ENCODE assay signal across 19 mouse cellular contexts in the genomic region with DNA sequence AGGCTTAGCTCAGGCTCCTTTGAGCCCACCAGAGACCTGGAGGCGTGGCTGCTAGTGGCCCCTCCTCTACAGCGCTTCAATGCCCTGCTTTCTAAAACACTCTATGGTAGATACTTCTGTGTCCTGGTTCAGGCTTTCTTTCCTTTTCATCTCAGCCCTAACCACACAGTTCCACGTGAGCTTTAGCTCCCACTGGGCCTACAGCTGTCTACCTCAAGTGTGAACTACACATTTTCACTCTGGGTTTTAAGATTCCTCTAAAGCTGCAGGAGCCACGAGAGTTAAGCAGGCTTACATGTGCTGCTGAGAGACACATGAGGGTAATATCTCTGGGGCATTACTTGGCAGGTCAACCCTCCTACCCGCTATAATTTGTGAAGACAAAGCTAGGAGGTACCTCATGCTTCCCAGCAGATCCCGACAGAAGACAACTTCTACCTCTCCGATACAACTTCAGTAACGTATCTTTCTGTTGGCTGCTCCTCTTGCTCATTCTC.
DNase-seq lines count a peak whose midpoint lies in the region; ATAC-seq and TF ChIP-seq lines count a peak whose summit lies in the region.
"Had no signal": no experiment of that assay in that cellular context is flagged by ENCODE, and none has a peak within 500 bp of the region (broad histone marks: within the 10 kb centered on the region; RNA-seq: fewer than 3 reads in every experiment).

No protein-coding gene starts in this region.

- no peak for TF ChIP-seq CTCF in thymus, adult 2 months (IDR thresholded peaks at IDR 0.05; ENCODE audit: borderline replicate concordance, control insufficient read depth, extremely low read depth, insufficient read depth, low read length, poor library complexity)

- TF ChIP-seq POLR2A in thymus, adult 2 months (IDR thresholded peaks at IDR 0.05; ENCODE audit: control insufficient read depth, extremely low read depth, insufficient read depth, low read length, poor library complexity): no peak

- no peak overlapping the region for H3K9ac ChIP-seq in heart, embryonic 13.5 days
- H3K9ac ChIP-seq in liver, embryonic 11.5 days (ENCODE audit: low read depth, low read length): no peak overlapping the region
- H3K9ac ChIP-seq: embryonic facial prominence, embryonic 13.5 days; forebrain, embryonic 12.5 days; forebrain, postnatal 0 days; heart, embryonic 15.5 days; hindbrain, embryonic 15.5 days had no signal

- H3K4me3 ChIP-seq in heart, embryonic 13.5 days: no peak overlapping the region
- no peak overlapping the region for H3K4me3 ChIP-seq in thymus, adult 2 months (ENCODE audit: control insufficient read depth, insufficient read depth, low read length)
- H3K4me3 ChIP-seq in liver, embryonic 11.5 days (ENCODE audit: low read depth, low read length): no peak overlapping the region
- H3K4me3 ChIP-seq: embryonic facial prominence, embryonic 13.5 days; forebrain, embryonic 12.5 days; heart, embryonic 15.5 days; hindbrain, embryonic 15.5 days had no signal

- DNase-seq in cerebellum, postnatal 25 days: peak; percentile 48 to 58
- no peak for DNase-seq in heart, postnatal 36 days
- peak; percentile 28 for DNase-seq in thymus, postnatal 14 days
- DNase-seq in thymus, adult 2 months: no peak
- DNase-seq in liver, embryonic 11.5 days (ENCODE audit: low spot score): no peak
- DNase-seq: adrenal gland, postnatal 14 days; cerebellum, postnatal 10 days; forebrain, postnatal 0 days; gastrocnemius, postnatal 14 days; heart, postnatal 14 days had no signal

- peaks cover 46% of the 10 kb centered on the region for H3K4me1 ChIP-seq in heart, embryonic 13.5 days
- H3K4me1 ChIP-seq in thymus, adult 2 months (replicated peaks; ENCODE audit: control insufficient read depth, insufficient read depth, low read length): no peaks in the 10 kb centered on the region
- H3K4me1 ChIP-seq in liver, embryonic 11.5 days (replicated peaks; ENCODE audit: control insufficient read depth, insufficient read depth, low read length): no peaks in the 10 kb centered on the region
- H3K4me1 ChIP-seq: embryonic facial prominence, embryonic 13.5 days had no signal

- no peak overlapping the region for H3K4me2 ChIP-seq in heart, embryonic 13.5 days
- no peak overlapping the region for H3K4me2 ChIP-seq in liver, embryonic 11.5 days
- H3K4me2 ChIP-seq: embryonic facial prominence, embryonic 13.5 days; forebrain, embryonic 12.5 days; heart, embryonic 15.5 days; hindbrain, embryonic 15.5 days had no signal

- no peak for ATAC-seq in cerebellum, adult (ENCODE audit: insufficient number of reproducible peaks, low FRiP score, low TSS enrichment)
- no peak for ATAC-seq in heart, embryonic 13.5 days (ENCODE audit: extremely low read depth, insufficient number of reproducible peaks, low FRiP score, low TSS enrichment)
- ATAC-seq in liver, embryonic 11.5 days (replicated peaks; ENCODE audit: low FRiP score): no peak
- ATAC-seq: activated CD4-positive, CD25-positive, alpha-beta regulatory T cell, adult 4 months; forebrain, postnatal 0 days; intestine, embryonic 16.5 days; Patski had no signal

- peaks cover 3% of the 10 kb centered on the region; the same call in 1 of the 2 replicates for H3K36me3 ChIP-seq in heart, embryonic 13.5 days
- no peaks in the 10 kb centered on the region for H3K36me3 ChIP-seq in thymus, adult 2 months (ENCODE audit: control insufficient read depth, insufficient read depth, low read length)
- H3K36me3 ChIP-seq in liver, embryonic 11.5 days (ENCODE audit: control insufficient read depth, insufficient read depth, low read length): no peaks in the 10 kb centered on the region
- H3K36me3 ChIP-seq: embryonic facial prominence, embryonic 13.5 days; forebrain, embryonic 12.5 days; heart, embryonic 15.5 days; hindbrain, embryonic 15.5 days had no signal

- intact Hi-C loops in heart, postnatal 36 days (cut with DNase I): no loop called here

- H3K27me3 ChIP-seq in heart, embryonic 13.5 days (replicated peaks): no peaks in the 10 kb centered on the region
- H3K27me3 ChIP-seq in thymus, adult 2 months (ENCODE audit: control insufficient read depth, insufficient read depth, low read length): no peaks in the 10 kb centered on the region
- H3K27me3 ChIP-seq in liver, embryonic 11.5 days (replicated peaks; ENCODE audit: control insufficient read depth, insufficient read depth, low read length): no peaks in the 10 kb centered on the region
- H3K27me3 ChIP-seq: embryonic facial prominence, embryonic 13.5 days; heart, embryonic 15.5 days; hindbrain, embryonic 15.5 days; Patski had no signal

- no peaks in the 10 kb centered on the region for H3K9me3 ChIP-seq in heart, embryonic 13.5 days
- H3K9me3 ChIP-seq in liver, embryonic 11.5 days (ENCODE audit: control insufficient read depth, low read length): no peaks in the 10 kb centered on the region
- H3K9me3 ChIP-seq: embryonic facial prominence, embryonic 13.5 days; forebrain, embryonic 12.5 days; heart, embryonic 15.5 days; hindbrain, embryonic 15.5 days had no signal

- 79% methylated on average over 8 of the region's 8 CpGs for WGBS in heart, embryonic 13.5 days
- 73% methylated on average over 8 of the region's 8 CpGs for WGBS in thymus, adult 2 months
- 85% methylated on average over 8 of the region's 8 CpGs for WGBS in liver, embryonic 11.5 days

- peak overlapping the region; percentile 24; the same call in 1 of the 2 replicates for H3K27ac ChIP-seq in heart, embryonic 13.5 days (replicated peaks)
- H3K27ac ChIP-seq in thymus, adult 2 months (ENCODE audit: control insufficient read depth, insufficient read depth, low read length): no peak overlapping the region
- no peak overlapping the region for H3K27ac ChIP-seq in liver, embryonic 11.5 days (ENCODE audit: low read depth, low read length)
- H3K27ac ChIP-seq: embryonic facial prominence, embryonic 13.5 days; forebrain, embryonic 12.5 days; heart, embryonic 15.5 days; hindbrain, embryonic 15.5 days had no signal

Comparison
In these comparisons a context has a peak if more than half of its experiments do, and no peak if none do; other contexts are left out.
1. DNase-seq: peak in cerebellum, postnatal 25 days (2 of 2) and thymus, postnatal 14 days (single experiment); none in heart, postnatal 36 days (0 of 2), thymus, adult 2 months (single experiment) and liver, embryonic 11.5 days (single experiment).